Mouse (Mus musculus): ENCODE measurements around the gene Oxld1. TPM values are rescaled to one million over a fixed set of nuclear protein-coding genes. Genes with fewer than 3 reads are reported as not detected.

Oxld1 gene
- total RNA-seq, 2 experiments from 2014 or later = 15.5 to 16.2 TPM

DNA sequence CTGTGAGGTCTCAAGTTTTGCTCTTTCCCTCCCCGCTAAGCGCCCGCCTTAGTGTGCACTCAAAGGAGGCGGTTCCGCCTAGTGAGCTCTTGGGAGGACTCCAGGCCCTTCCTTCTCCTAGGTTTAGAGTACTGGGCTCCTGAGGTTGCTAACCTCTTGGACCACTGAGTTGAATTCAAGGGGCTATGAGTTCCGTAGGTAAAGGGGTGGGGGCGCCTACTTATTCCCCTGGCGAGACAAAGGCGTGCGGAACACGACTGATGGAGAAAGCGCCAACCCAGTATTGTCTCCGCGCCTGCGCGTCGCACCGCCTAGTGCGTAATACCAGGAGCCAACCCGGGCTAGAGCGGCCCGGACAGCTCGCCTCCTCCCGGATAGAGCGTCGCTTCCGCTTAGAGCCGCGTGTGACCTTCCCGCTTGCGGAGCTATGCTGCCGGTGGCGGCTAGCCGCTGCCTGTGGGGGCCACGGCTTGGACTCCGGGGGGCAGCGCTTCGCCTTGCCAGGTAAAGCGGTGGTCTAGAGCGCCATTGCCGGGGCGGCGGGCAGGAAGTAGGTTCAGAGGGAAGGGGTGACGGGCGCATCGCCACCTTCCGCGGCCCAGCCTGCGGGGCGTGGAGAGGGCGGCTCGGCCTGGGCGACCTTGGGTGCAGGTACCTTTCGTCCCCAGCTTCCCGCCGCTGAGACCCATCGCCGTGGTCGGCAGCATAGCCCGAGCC is 26.6 kb upstream of the Oxld1 start, which contains the start of gene Mrpl12:
Gene Mrpl12 (plus strand): TSS at position 349 of the 717 bp plus-strand sequence.
- DNase-seq (ENCODE audit: extremely low spot score in 1 of 2, low spot score in 1 of 2) = peak; percentile 81 to 83

- DNase-seq (ENCODE audit: extremely low spot score in 1 of 2, low spot score in 1 of 2) = no peak
Measured at GRCm38 (mm10) chr11:120483448-120483934, 25.6 kb upstream of the Oxld1 start.

- DNase-seq (ENCODE audit: extremely low spot score in 1 of 2, low spot score in 1 of 2) = no peak
Measured at GRCm38 (mm10) chr11:120472052-120472451, 14.2 kb upstream of the Oxld1 start.

GRCm38 (mm10) chr11:120467736-120468092 is 9.8 kb upstream of the Oxld1 start:
- no peak for DNase-seq (ENCODE audit: extremely low spot score in 1 of 2, low spot score in 1 of 2)

DNA sequence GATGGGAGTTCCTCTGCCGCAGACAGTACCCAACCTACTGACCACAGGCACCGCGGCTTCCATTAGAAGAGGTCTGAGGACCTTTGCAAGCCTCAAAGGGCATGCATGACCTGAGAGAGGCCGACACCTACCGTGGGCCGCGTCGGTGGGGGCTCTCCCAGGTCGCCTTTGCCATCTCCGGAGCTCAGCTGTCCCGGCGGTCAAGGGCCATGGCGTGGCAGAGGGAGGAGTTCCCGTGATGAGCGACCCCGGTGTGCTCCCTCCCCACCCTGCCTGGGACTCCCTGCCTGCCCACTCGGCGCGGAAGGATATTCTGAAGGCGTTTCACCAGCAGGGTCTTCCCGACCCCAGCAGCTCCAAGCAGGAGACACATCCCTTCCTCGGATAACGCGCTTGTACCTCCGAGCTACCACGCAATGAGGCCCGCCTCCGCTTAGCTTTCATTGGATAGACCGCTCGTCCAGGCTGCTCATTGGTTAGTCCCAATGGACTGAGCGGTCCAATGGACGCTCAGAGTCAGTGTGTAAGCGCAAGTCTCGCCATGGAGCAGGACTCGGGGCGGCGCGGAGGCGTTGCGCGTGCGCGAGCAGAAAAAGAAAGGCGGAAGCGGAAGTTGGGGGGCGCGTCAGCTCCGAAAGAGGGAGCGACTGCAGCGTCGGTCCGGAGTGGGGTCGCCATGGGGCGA is 9.3 kb upstream of the Oxld1 start, which contains the start of gene Arl16:
Gene Arl16 (minus strand): TSS at position 557 of the 685 bp plus-strand sequence.
- peak; percentile 81 to 86 for DNase-seq (ENCODE audit: extremely low spot score in 1 of 2, low spot score in 1 of 2)

DNA sequence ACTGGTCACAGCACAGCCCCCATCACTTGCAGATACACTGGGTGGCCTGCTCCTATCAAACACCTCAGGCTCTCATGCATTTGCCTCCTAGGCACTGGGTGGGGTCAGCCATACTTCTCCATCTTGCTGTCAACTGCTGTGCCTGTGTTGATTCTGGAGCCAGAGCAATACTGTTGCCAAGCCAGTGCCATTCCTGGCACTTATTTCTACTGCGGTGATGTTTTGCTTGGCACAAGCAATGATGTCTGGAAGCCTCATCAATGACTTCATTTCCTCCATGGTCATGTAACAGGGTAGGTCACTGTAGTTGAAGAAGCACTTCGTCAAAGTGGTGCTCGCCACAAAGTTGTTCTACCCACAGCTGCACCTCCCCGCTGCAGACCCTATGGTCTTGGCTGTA is 7.7 kb upstream of the Oxld1 start:
- DNase-seq (ENCODE audit: extremely low spot score in 1 of 2, low spot score in 1 of 2) = no peak

DNA sequence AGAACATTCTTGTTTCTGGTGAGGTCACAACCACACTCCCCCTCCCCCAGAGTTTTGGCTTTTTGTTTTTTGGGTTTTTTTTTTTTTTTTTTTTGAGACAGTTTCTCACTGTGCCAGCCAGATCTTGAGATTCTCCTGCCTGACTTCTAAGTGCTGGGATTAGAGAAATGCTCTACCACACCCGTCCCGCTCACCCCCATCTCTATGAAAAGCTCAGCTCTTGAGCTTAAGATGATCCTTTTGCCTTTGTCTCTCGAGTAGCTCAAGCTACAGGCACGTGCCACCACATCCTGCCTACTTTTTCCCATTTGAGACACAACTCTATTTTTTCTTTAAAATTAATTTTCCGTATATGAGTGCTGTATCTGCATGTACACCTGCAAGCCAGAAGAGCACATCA is 6.5 kb upstream of the Oxld1 start:
- DNase-seq (ENCODE audit: extremely low spot score in 1 of 2, low spot score in 1 of 2) = no peak

DNA sequence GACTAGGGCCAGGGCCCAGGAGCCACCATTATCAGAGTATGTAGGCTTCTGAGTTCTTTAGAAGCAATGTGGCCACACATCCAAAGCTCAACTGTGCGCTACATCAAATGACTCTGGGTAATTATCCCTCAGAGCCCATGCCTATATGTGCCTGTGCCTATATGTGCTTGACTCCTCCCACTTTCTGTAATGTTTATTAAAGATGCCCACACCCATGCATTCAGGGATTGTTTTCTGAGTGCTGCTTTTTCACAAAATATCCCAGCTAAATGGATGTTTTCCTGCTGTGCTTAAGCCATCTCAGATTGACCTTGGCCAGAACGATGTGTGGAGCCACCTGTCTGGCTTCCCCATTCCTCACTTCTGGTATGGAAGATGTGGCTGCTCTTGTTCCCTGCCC is 5.7 kb upstream of the Oxld1 start:
- no peak for DNase-seq (ENCODE audit: extremely low spot score in 1 of 2, low spot score in 1 of 2)

- no peak for DNase-seq (ENCODE audit: extremely low spot score in 1 of 2, low spot score in 1 of 2)
Measured at GRCm38 (mm10) chr11:120458847-120459597, 1.2 kb upstream of the Oxld1 start.

DNA sequence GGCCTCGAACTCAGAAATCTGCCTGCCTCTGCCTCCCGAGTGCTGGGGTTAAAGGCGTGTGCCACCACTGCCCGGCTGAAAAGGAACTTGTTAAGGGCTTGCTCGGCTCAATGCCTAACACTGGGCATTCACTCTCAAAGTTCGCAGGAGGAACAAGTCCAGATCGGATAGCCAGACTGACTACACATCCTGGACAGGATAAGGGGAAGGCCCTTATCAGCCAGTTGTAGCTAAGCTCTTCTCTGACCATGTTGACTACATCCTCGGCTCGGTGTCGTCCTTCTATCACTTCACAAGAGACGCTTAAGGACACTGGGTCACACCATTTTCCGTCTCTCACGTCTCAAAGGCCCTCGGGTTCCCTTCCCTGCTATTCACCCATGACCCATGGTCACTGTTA is 498 bp downstream of the Oxld1 start:
- no peak for DNase-seq (ENCODE audit: extremely low spot score in 1 of 2, low spot score in 1 of 2)

GRCm38 (mm10) chr11:120455413-120455812 is 2.5 kb downstream of the Oxld1 start:
- DNase-seq (ENCODE audit: extremely low spot score in 1 of 2, low spot score in 1 of 2) = no peak

GRCm38 (mm10) chr11:120454965-120455364 is 2.9 kb downstream of the Oxld1 start:
- DNase-seq (ENCODE audit: extremely low spot score in 1 of 2, low spot score in 1 of 2) = no peak

DNA sequence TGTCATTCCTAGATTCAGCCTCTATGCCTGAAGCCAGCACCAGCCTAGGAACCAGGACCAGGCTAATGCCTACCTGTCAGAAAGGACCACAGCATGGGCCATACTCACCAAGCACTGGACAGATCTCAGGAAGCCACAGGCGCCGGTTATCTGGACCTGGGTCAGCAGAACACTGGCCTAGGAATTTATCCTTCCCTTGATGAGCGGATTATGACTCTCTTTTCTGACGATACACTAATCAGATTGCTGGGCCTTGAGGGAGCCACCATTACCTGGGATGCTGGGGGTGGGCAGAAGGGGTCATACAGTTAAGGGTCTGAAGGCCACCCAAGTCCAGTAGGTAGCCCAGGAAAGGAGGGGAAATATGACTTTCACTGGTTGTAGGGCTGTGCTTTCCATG is 4.6 kb downstream of the Oxld1 start, which contains the start of gene Pde6g:
Gene Pde6g (minus strand): TSS at position 195 of the 400 bp plus-strand sequence.
- no peak for DNase-seq (ENCODE audit: extremely low spot score in 1 of 2, low spot score in 1 of 2)

- no peak for DNase-seq (ENCODE audit: extremely low spot score in 1 of 2, low spot score in 1 of 2)
Measured at GRCm38 (mm10) chr11:120452246-120452645, 5.6 kb downstream of the Oxld1 start.

DNA sequence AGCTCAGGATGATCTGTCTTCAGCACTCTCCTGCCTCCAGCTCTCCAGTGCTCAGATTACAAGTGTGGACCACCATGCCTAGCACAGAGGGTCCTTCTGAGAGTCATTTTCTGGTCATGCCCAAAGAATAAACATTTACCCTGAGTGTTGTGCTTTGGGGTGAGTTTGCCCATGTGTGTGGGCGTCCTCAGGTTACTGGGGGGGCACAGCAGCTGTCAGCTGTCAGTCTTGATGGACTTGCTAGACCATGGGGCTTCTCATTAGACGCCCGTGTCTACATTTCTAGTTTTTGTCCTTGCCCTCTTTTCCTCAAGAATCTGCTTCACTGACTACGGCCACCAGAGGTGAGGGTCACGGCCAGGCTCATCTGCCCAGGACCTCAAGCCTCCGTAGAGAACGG is 10.7 kb downstream of the Oxld1 start:
- DNase-seq (ENCODE audit: extremely low spot score in 1 of 2, low spot score in 1 of 2) = no peak

DNA sequence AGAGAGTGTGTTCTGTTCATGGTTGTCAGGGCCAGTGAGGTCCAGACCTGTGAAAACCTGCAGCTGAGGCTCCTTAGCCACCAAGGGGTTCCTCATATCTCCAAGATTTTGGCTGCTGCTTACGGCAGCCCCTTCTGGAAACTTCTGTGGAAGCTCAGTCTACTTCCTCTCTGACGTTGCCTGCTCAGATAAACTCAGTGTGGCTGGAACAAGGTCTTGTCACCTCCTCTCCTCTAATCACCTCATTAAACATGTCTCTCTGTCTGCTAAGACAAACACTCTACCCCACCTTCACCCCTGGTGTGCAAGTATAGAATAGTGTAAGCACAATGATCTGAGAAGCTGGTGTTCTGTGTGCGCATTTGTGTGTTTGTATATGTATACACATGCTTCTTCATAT is 12.4 kb downstream of the Oxld1 start:
- DNase-seq (ENCODE audit: extremely low spot score in 1 of 2, low spot score in 1 of 2) = no peak

DNA sequence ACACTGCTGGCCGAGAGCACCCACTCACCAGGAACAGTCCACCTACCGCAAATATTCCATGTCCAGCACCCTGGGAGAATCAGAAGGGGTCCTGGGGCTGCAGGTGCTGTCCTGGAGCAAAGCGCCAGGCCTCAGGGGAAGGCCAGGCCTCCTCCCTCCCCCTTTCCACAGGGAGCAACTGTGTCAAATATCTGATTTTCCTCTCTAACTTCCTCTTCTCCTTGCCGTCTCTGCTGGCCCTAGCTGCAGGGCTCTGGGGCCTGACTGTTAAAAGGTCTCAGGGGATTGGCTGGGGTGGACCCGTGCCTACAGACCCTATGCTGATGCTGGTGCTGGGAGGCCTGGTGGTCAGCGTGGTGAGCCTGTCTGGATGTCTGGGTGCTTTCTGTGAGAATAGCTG is 13.8 kb downstream of the Oxld1 start:
- DNase-seq (ENCODE audit: extremely low spot score in 1 of 2, low spot score in 1 of 2) = no peak

GRCm38 (mm10) chr11:120442765-120443280 is 15.0 kb downstream of the Oxld1 start:
- DNase-seq (ENCODE audit: extremely low spot score in 1 of 2, low spot score in 1 of 2) = no peak

- no peak for DNase-seq (ENCODE audit: extremely low spot score in 1 of 2, low spot score in 1 of 2)
Measured at GRCm38 (mm10) chr11:120442344-120442743, 15.5 kb downstream of the Oxld1 start, which contains the start of gene Tspan10. Tspan10 (plus strand) TSS chr11:120442644.

DNA sequence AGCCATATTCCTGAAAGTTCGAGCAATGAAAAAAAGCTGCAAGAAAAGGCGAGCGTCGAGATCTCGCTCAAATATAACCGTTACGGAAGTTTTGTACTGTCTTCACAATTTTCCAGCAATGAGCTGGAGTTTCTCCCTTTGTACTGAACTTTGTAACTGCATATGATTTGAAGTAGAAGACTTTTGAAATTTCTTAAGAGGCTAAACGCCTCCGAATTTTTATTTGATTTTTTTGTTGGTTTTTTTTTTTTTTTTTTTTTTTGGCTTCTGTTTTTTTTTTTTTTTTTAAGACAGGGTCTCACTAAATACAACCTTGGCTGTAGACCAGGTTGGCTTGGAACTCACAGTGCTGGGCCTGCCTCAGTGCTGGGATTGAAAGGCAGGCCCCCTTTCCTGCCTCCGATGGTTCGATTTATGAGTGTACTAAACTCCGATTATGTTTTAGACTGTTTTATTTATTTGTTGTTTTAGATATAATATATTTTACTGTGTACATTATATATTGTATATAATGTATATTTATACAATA is 19.9 kb downstream of the Oxld1 start:
- no peak for DNase-seq (ENCODE audit: extremely low spot score in 1 of 2, low spot score in 1 of 2)

Measured in layer of hippocampus, postnatal 25 days (tissue).